Mouse (Mus musculus) CD4-positive helper T cell, adult 2 months (primary cell): ENCODE data around the gene Paxip1.

Experiments
- DNase-seq: peaks from one replicate; pipeline ENCODE4 v3.0.0-alpha.2; 2012; ENCODE audit warnings: low read depth, missing footprints, low spot score

The Paxip1 gene

GRCm38 (mm10) chr5:27730666-27731065, 60.8 kb downstream of the Paxip1 start:
- no peak for DNase-seq

DNA sequence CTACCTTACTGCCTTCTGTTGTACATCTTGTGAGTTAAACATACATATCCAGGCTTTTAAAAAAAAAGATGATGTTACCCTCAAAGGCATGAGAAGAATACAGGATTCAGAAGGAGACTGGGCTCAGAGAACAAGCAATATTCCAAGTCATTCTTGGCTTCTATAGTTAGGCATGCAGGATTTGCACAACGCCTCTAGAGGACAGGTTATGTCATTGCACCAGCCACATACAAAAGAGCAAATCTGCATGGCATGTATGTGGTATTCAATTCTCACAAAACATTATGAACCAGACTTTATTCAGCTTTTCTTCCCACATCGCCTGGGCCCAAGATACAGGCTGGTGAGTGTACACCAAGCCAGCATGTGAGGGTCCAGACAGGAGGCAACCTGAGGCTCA, 67.0 kb downstream of the Paxip1 start:
- DNase-seq: no peak

GRCm38 (mm10) chr5:27719311-27719710, 72.2 kb downstream of the Paxip1 start:
- no peak for DNase-seq

GRCm38 (mm10) chr5:27717301-27717700, 74.2 kb downstream of the Paxip1 start:
- DNase-seq: no peak

DNA sequence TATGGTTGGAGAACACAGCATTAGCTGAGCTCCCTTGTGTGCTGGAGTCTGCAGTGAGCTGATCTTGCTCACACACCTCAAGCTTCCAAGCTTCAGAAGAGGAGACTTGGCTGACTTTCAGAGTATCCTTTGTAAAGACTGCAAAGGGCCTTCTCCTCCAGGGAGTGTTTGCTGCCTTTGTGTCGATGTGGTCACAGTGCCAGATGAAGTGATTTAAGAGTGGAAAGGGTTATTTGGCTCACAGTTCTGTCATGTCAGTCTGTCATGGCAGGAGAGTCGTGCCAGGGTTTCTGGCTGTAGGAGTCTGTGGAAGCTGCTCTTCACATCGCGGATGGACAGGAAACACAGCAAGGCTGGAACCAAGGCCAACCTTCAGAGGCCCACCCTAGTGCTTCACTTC, 75.5 kb downstream of the Paxip1 start:
- DNase-seq: no peak

GRCm38 (mm10) chr5:27714356-27714755, 77.1 kb downstream of the Paxip1 start:
- no peak for DNase-seq

GRCm38 (mm10) chr5:27711461-27712192, 79.9 kb downstream of the Paxip1 start:
- no peak for DNase-seq

GRCm38 (mm10) chr5:27708209-27708608, 83.3 kb downstream of the Paxip1 start:
- no peak for DNase-seq

- no peak for DNase-seq
Observed at GRCm38 (mm10) chr5:27707283-27707682, 84.2 kb downstream of the Paxip1 start.

- DNase-seq: no peak
Observed at GRCm38 (mm10) chr5:27706551-27706950, 84.9 kb downstream of the Paxip1 start.

- DNase-seq: no peak
Observed at GRCm38 (mm10) chr5:27705020-27705419, 86.5 kb downstream of the Paxip1 start.

- no peak for DNase-seq
Observed at GRCm38 (mm10) chr5:27702482-27702881, 89.0 kb downstream of the Paxip1 start.
